Mouse (Mus musculus) forebrain, embryonic 14.5 days (tissue): Measurements from ENCODE around the gene Ctbp2. TPM values are rescaled to one million over a fixed set of nuclear protein-coding genes. Genes with fewer than 3 reads are reported as not detected.

Experiments
- ATAC-seq: fragments of 200-750 bp; cut with Nextera tagmentation; 2 replicates; pipeline ENCODE4 v1.8.0; 2017; ENCODE audit warnings: mild to moderate bottlenecking, moderate library complexity
- DNase-seq: peaks from one replicate; pipeline ENCODE4 v3.0.0-alpha.2; 2015; ENCODE audit warnings: low spot score
- H3K27ac ChIP-seq: fragments of 300-500 bp; sonication (generic); 2 replicates; pipeline ENCODE4 v1.5.1; 2014; ENCODE audit warnings: low read depth, mild to moderate bottlenecking, control low read depth, low read length, moderate library complexity
- H3K27me3 ChIP-seq: fragments of 300-500 bp; sonication (generic); replicated peaks from 2 replicates; pipeline ENCODE4 v1.6.1; 2014; ENCODE audit warnings: low read length, control low read depth, mixed read lengths; ENCODE audit not compliant: control insufficient read depth, insufficient read depth
- H3K36me3 ChIP-seq: fragments of 300-500 bp; sonication (generic); 2 replicates; pipeline ENCODE4 v1.6.1; 2014; ENCODE audit warnings: low read length, control low read depth; ENCODE audit not compliant: control insufficient read depth, insufficient read depth
- H3K4me1 ChIP-seq: fragments of 300-500 bp; sonication (generic); 2 replicates; pipeline ENCODE4 v1.6.1; 2014; ENCODE audit warnings: antibody characterized with exemption, low read length, control low read depth; ENCODE audit not compliant: control insufficient read depth, insufficient read depth
- H3K4me2 ChIP-seq: fragments of 300-500 bp; sonication (generic); 2 replicates; pipeline ENCODE4 v1.6.1; 2014; ENCODE audit warnings: mild to moderate bottlenecking, control low read depth, low read length
- H3K4me3 ChIP-seq: fragments of 300-500 bp; sonication (generic); 2 replicates; pipeline ENCODE4 v1.5.1; 2014; ENCODE audit warnings: low read depth, low read length, control low read depth
- H3K9ac ChIP-seq: fragments of 300-500 bp; sonication (generic); 2 replicates; pipeline ENCODE4 v1.6.1; 2014; ENCODE audit warnings: mild to moderate bottlenecking, low read length, control low read depth, moderate library complexity
- H3K9me3 ChIP-seq: fragments of 300-500 bp; sonication (generic); replicated peaks from 2 replicates; pipeline ENCODE4 v1.6.1; 2016; ENCODE audit warnings: low read length, control low read depth, mixed read lengths; ENCODE audit not compliant: control insufficient read depth
- WGBS: fragments of 180-500 bp; shearing (Covaris S2); extraction: QIAGEN DNeasy Blood & Tissue Kit; methylation state at CpG from one replicate; pipeline ENCODE4 v1.1.7; 2014; 5-methylcytosine and 5-hydroxymethylcytosine counted together
- polyA plus RNA-seq: library from polyadenylated mRNA; unstranded; fragments of >200 nt; fragmentation: Nextera tagmentation; extraction: Ambion mirVana; gene quantifications from 2 replicates; pipeline ENCODE4 v1.2.1, GENCODE M21; 2014

The Ctbp2 gene
- polyA plus RNA-seq, 1 experiment from 2014 or later = 92.1 TPM

DNA sequence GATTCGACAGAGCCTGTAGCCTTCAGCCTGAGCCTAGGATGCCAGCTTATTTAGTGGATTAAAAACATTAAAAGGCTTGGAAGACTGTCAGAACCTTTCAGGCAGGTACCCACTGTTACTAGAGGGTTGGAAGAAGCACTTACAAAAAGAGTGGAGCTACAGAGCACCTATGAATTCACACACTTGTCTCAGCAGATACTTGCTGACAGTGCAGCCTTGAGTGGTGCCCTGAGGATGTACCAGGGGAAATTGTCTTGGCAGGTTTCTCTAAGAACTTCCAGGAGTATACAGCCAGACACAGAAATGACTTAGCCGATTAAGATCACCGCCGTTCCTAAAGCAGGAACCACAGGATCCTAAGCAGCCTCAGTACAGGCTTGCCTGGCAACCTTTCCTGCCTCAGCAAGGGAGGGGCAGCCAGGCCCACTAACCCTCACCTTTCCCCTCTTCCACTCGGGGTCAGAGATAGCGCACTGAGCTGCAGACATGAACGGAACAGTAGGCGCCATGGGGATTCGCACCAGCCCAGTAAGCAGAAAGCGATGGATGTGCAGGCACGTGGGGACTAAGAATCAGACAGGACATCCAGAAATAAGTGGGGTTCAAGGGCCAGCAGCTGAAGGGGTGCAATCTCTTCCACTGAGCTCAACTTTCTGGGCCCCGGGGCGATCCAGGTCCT is 40.1 kb downstream of the Ctbp2 start:
- Histone ChIP-seq H3K4me1 (peaks cover 11% of the 10 kb centered on the region), H3K9ac (no peak overlapping the region), H3K4me3 (no peak overlapping the region), H3K27me3 (no peaks in the 10 kb centered on the region), H3K27ac (no peak overlapping the region), H3K9me3 (no peaks in the 10 kb centered on the region), H3K4me2 (no peak overlapping the region), H3K36me3 (peaks cover 7% of the 10 kb centered on the region)
- WGBS = 87% methylated on average over 13 of the region's 13 CpGs
- DNase-seq (no peak), ATAC-seq (no peak)

DNA sequence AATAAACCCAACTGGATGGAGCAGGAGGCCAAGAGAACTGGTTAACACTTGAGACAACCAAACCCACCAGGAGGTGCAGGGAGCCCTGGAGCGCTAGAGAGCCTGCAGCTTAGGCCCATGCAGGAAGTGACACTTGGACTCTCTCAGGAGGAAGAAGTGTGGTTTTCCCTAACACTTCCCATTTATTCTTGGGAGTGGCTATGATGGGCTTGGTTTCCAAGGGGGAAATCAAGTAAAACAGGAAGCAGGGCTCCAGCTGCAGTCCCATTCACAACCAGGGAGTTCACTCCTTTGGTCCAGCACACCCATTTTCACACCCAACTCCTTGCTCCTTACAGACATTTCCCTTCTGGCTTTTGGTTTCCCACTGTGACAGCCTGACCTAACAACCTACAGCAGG is 45.2 kb downstream of the Ctbp2 start:
- H3K36me3 ChIP-seq = peaks cover 11% of the 10 kb centered on the region
- 100% methylated on average over 1 of the region's 1 CpGs for WGBS

DNA sequence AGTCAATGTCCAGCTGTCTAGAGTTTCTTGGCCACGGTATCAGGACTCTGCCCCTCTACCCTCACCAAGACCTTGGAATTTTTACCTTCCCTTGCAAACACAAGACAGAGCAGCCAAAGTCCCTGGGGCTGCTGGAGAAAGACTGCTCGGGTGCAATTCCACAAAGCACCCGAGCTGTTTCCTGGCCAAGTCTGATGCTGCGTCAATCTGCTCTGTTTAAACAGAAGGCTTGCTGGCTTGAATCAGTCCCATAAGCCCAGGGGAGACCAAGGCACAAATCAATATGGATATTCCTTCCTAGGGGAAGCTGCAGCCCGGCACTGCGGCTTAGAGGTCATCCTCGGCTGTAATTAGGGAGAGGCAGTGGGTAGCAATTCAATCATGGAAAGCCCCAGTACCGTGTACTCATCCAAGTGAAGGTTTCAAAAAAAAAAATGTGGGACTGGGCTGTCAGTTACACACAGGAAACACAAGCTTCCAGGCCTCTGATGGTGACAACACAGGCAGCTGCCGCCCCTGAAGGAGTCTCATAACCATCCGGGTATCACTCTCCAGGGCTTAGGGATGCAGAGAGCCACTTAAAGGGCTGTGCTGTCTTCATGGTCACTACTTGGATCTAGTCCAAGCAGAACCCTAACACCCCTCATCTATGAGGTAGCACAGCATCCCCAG is 49.6 kb downstream of the Ctbp2 start:
- H3K36me3 ChIP-seq = peaks cover 7% of the 10 kb centered on the region; the same call in 1 of the 2 replicates
- peak; percentile 38; the same call in 1 of the 2 replicates for ATAC-seq
- H3K4me3 ChIP-seq = no peak overlapping the region
- H3K27ac ChIP-seq = peak overlapping the region; percentile 82
- no peaks in the 10 kb centered on the region for H3K9me3 ChIP-seq
- H3K4me1 ChIP-seq = peaks cover 56% of the 10 kb centered on the region
- DNase-seq = peak; percentile 77
- no peaks in the 10 kb centered on the region for H3K27me3 ChIP-seq
- H3K4me2 ChIP-seq = no peak overlapping the region
- no peak overlapping the region for H3K9ac ChIP-seq
- WGBS = 38% methylated on average over 10 of the region's 10 CpGs

More for the DNA sequence above, 45.2 kb downstream of the Ctbp2 start:
- Histone ChIP-seq H3K27ac (no peak overlapping the region), H3K9ac (no peak overlapping the region), H3K4me2 (no peak overlapping the region), H3K27me3 (no peaks in the 10 kb centered on the region), H3K4me3 (no peak overlapping the region), H3K9me3 (no peaks in the 10 kb centered on the region), H3K4me1 (peaks cover 15% of the 10 kb centered on the region)
- DNase-seq (no peak), ATAC-seq (no peak)

DNA sequence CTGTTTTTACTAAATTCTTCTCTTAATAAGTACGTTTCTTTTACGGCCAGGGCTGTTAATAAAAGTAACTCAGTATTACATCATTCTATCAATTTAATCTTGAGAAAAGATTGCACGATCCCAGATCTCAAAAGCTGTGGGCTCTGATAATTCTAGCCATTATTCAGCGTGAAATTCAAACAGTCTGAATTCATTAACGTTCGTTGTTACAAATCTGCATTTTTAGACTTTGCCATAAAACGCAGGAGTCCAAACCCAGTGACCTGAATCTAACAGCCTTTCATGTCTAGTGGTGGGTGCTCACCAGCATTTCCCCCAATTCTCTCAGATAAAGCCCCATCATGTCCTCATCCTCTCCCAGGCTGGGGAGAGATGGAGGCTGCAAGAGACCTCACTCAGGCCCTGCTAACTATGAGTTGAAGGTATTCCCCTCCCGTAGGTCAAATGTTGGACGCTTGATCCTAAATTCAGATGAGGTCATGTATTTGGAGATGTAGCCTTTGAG is 51.0 kb downstream of the Ctbp2 start:
- Histone ChIP-seq H3K4me3 (no peak overlapping the region), H3K36me3 (peaks cover 4% of the 10 kb centered on the region; the same call in 1 of the 2 replicates), H3K4me2 (peak overlapping the region; percentile 24), H3K4me1 (peaks cover 65% of the 10 kb centered on the region), H3K9me3 (no peaks in the 10 kb centered on the region), H3K27me3 (no peaks in the 10 kb centered on the region), H3K9ac (no peak overlapping the region; the same call in 1 of the 2 replicates), H3K27ac (peak overlapping the region; percentile 70)
- ATAC-seq = peak; percentile 47
- DNase-seq = peak; percentile 71
- WGBS = 9% methylated on average over 9 of the region's 9 CpGs

GRCm38 (mm10) chr7:133072535-133072934 is 51.6 kb downstream of the Ctbp2 start:
- H3K4me1 ChIP-seq = peaks cover 71% of the 10 kb centered on the region
- H3K27ac ChIP-seq = peak overlapping the region; percentile 58; the same call in 1 of the 2 replicates

DNA sequence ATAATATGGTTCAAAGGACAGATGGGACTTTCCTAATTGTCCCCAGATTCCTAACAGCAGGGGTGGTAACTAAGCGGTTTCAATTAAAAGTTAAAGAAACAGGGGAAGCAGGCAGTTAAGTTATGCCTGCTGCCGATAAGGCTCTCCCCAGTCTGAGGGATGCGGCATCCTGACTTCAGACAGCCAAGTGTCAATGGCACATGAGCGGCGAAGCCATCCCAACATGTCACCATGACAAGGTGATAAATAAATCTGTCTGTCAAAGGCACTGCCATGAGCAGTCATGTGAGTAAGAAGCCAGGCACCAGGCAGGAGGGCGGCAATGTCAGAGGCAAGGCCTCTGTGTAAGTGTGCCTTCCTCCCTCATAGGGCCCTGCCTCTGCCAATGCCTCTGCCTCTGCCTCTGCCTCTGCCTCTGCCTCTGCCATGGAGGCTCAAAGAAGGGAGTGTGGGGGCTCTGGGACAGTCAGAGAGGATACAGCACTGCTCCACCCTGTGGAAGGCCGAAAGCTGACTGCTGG is 56.8 kb downstream of the Ctbp2 start:
- WGBS = 36% methylated on average over 7 of the region's 7 CpGs
- no peaks in the 10 kb centered on the region for H3K27me3 ChIP-seq
- peak overlapping the region; percentile 78 for H3K27ac ChIP-seq
- H3K9me3 ChIP-seq = no peaks in the 10 kb centered on the region
- H3K9ac ChIP-seq = peak overlapping the region; percentile 14; the same call in 1 of the 2 replicates
- peaks cover 58% of the 10 kb centered on the region for H3K4me1 ChIP-seq
- H3K4me2 ChIP-seq = no peak overlapping the region
- DNase-seq (peak; percentile 73), ATAC-seq (peak; percentile 52)
- H3K36me3 ChIP-seq = peaks cover 12% of the 10 kb centered on the region; the same call in 1 of the 2 replicates
- H3K4me3 ChIP-seq = no peak overlapping the region

More at GRCm38 (mm10) chr7:133072535-133072934, 51.6 kb downstream of the Ctbp2 start:
- Histone ChIP-seq H3K9me3 (no peaks in the 10 kb centered on the region), H3K4me2 (peak overlapping the region; percentile 24), H3K4me3 (no peak overlapping the region), H3K36me3 (peaks cover 4% of the 10 kb centered on the region; the same call in 1 of the 2 replicates), H3K27me3 (no peaks in the 10 kb centered on the region), H3K9ac (peak overlapping the region; percentile 25; the same call in 1 of the 2 replicates)
- WGBS = 5% methylated on average over 4 of the region's 4 CpGs
- DNase-seq (peak; percentile 53), ATAC-seq (0 out of 2 replicates have a peak, but pooled peaks have one; percentile 7)

GRCm38 (mm10) chr7:133066776-133067175 is 57.4 kb downstream of the Ctbp2 start:
- Histone ChIP-seq H3K4me3 (no peak overlapping the region), H3K4me1 (peaks cover 52% of the 10 kb centered on the region), H3K4me2 (0 out of 2 replicates have a peak overlapping the region, but pooled peaks have one; percentile 3), H3K27ac (peak overlapping the region; percentile 76), H3K36me3 (peaks cover 12% of the 10 kb centered on the region; the same call in 1 of the 2 replicates), H3K9ac (no peak overlapping the region), H3K9me3 (no peaks in the 10 kb centered on the region), H3K27me3 (no peaks in the 10 kb centered on the region)
- ATAC-seq (peak; percentile 80), DNase-seq (peak; percentile 92)
- WGBS = 13% methylated on average over 6 of the region's 6 CpGs

DNA sequence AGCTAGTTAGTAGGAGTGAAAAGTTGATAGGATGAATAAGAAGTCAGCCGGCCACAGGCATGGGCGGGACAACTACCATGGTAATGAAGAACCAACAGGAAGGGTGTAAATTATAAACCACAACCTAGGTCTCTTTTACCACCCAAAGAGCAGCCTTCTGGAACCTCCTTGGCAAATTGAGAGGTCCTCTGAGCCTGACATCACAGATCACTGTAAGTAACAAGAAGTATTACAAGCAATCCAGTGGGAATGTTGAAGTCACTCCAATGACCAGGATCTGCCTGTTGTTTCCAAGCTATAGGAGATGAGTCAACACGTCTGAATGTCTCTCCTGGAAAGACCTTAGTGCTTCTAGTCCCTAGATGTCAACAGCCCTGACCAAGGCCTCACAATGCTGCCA is 62.1 kb downstream of the Ctbp2 start:
- Histone ChIP-seq H3K27ac (no peak overlapping the region), H3K4me3 (no peak overlapping the region), H3K4me1 (peaks cover 29% of the 10 kb centered on the region), H3K27me3 (no peaks in the 10 kb centered on the region), H3K36me3 (peaks cover 8% of the 10 kb centered on the region; the same call in 1 of the 2 replicates), H3K4me2 (no peak overlapping the region), H3K9ac (no peak overlapping the region), H3K9me3 (no peaks in the 10 kb centered on the region)
- DNase-seq (no peak), ATAC-seq (no peak)
- 90% methylated on average over 3 of the region's 3 CpGs for WGBS
